Mouse (Mus musculus): ENCODE data around the gene Grb10. TPM values are rescaled to one million over a fixed set of nuclear protein-coding genes. Genes with fewer than 3 reads are reported as not detected.

Gene Grb10
- polyA plus RNA-seq, 1 experiment = 5.8 TPM

- DNase-seq = no peak
- H3K36me3 ChIP-seq (ENCODE audit: control insufficient read depth, insufficient read depth, low read length) = no peaks in the 10 kb centered on the region
- no peak overlapping the region for H3K27ac ChIP-seq (ENCODE audit: control insufficient read depth, insufficient read depth, low read length)
- no peaks in the 10 kb centered on the region for H3K27me3 ChIP-seq (ENCODE audit: control insufficient read depth, insufficient read depth, low read length)
- TF ChIP-seq POLR2A (IDR thresholded peaks at IDR 0.05; ENCODE audit: control insufficient read depth, extremely low read depth, insufficient read depth, low read length, poor library complexity) = no peak
- no peak for TF ChIP-seq CTCF (IDR thresholded peaks at IDR 0.05; ENCODE audit: borderline replicate concordance, control insufficient read depth, extremely low read depth, insufficient read depth, low read length, poor library complexity)
- H3K4me1 ChIP-seq (replicated peaks; ENCODE audit: control insufficient read depth, insufficient read depth, low read length) = no peaks in the 10 kb centered on the region
- 94% methylated on average over 5 of the region's 5 CpGs for WGBS
- H3K4me3 ChIP-seq (ENCODE audit: control insufficient read depth, insufficient read depth, low read length) = no peak overlapping the region
Measured at GRCm38 (mm10) chr11:11957211-11958060, 81.0 kb downstream of the Grb10 start.

- no peaks in the 10 kb centered on the region for H3K36me3 ChIP-seq (ENCODE audit: control insufficient read depth, insufficient read depth, low read length)
- H3K27ac ChIP-seq (ENCODE audit: control insufficient read depth, insufficient read depth, low read length) = no peak overlapping the region
- no peak for TF ChIP-seq CTCF (IDR thresholded peaks at IDR 0.05; ENCODE audit: borderline replicate concordance, control insufficient read depth, extremely low read depth, insufficient read depth, low read length, poor library complexity)
- no peak for TF ChIP-seq POLR2A (IDR thresholded peaks at IDR 0.05; ENCODE audit: control insufficient read depth, extremely low read depth, insufficient read depth, low read length, poor library complexity)
- no peak for DNase-seq
- H3K27me3 ChIP-seq (ENCODE audit: control insufficient read depth, insufficient read depth, low read length) = no peaks in the 10 kb centered on the region
- no peak overlapping the region for H3K4me3 ChIP-seq (ENCODE audit: control insufficient read depth, insufficient read depth, low read length)
- no peaks in the 10 kb centered on the region for H3K4me1 ChIP-seq (replicated peaks; ENCODE audit: control insufficient read depth, insufficient read depth, low read length)
Measured at GRCm38 (mm10) chr11:11955783-11956182, 82.7 kb downstream of the Grb10 start.

- Histone ChIP-seq H3K27me3 (ENCODE audit: control insufficient read depth, insufficient read depth, low read length) (no peaks in the 10 kb centered on the region), H3K36me3 (ENCODE audit: control insufficient read depth, insufficient read depth, low read length) (no peaks in the 10 kb centered on the region), H3K4me1 (replicated peaks; ENCODE audit: control insufficient read depth, insufficient read depth, low read length) (no peaks in the 10 kb centered on the region), H3K27ac (ENCODE audit: control insufficient read depth, insufficient read depth, low read length) (no peak overlapping the region), H3K4me3 (ENCODE audit: control insufficient read depth, insufficient read depth, low read length) (no peak overlapping the region)
- TF ChIP-seq CTCF (IDR thresholded peaks at IDR 0.05; ENCODE audit: borderline replicate concordance, control insufficient read depth, extremely low read depth, insufficient read depth, low read length, poor library complexity) = no peak
- TF ChIP-seq POLR2A (IDR thresholded peaks at IDR 0.05; ENCODE audit: control insufficient read depth, extremely low read depth, insufficient read depth, low read length, poor library complexity) = no peak
- WGBS = 96% methylated on average over 6 of the region's 6 CpGs
- DNase-seq = no peak
Measured at GRCm38 (mm10) chr11:11954606-11955005, 83.9 kb downstream of the Grb10 start.

- Histone ChIP-seq H3K27ac (ENCODE audit: control insufficient read depth, insufficient read depth, low read length) (no peak overlapping the region), H3K4me1 (replicated peaks; ENCODE audit: control insufficient read depth, insufficient read depth, low read length) (no peaks in the 10 kb centered on the region), H3K36me3 (ENCODE audit: control insufficient read depth, insufficient read depth, low read length) (no peaks in the 10 kb centered on the region), H3K4me3 (ENCODE audit: control insufficient read depth, insufficient read depth, low read length) (no peak overlapping the region), H3K27me3 (ENCODE audit: control insufficient read depth, insufficient read depth, low read length) (no peaks in the 10 kb centered on the region)
- 94% methylated on average over 4 of the region's 4 CpGs for WGBS
- TF ChIP-seq CTCF (IDR thresholded peaks at IDR 0.05; ENCODE audit: borderline replicate concordance, control insufficient read depth, extremely low read depth, insufficient read depth, low read length, poor library complexity) (no peak), POLR2A (IDR thresholded peaks at IDR 0.05; ENCODE audit: control insufficient read depth, extremely low read depth, insufficient read depth, low read length, poor library complexity) (no peak)
- DNase-seq = no peak
Measured at GRCm38 (mm10) chr11:11954115-11954438, 84.4 kb downstream of the Grb10 start.

GRCm38 (mm10) chr11:11953364-11954114 is 84.9 kb downstream of the Grb10 start:
- no peaks in the 10 kb centered on the region for H3K4me1 ChIP-seq (replicated peaks; ENCODE audit: control insufficient read depth, insufficient read depth, low read length)
- TF ChIP-seq CTCF (IDR thresholded peaks at IDR 0.05; ENCODE audit: borderline replicate concordance, control insufficient read depth, extremely low read depth, insufficient read depth, low read length, poor library complexity) = no peak
- TF ChIP-seq POLR2A (IDR thresholded peaks at IDR 0.05; ENCODE audit: control insufficient read depth, extremely low read depth, insufficient read depth, low read length, poor library complexity) = no peak
- no peak overlapping the region for H3K27ac ChIP-seq (ENCODE audit: control insufficient read depth, insufficient read depth, low read length)
- 63% methylated on average over 11 of the region's 11 CpGs for WGBS
- no peaks in the 10 kb centered on the region for H3K27me3 ChIP-seq (ENCODE audit: control insufficient read depth, insufficient read depth, low read length)
- no peak for DNase-seq
- H3K4me3 ChIP-seq (ENCODE audit: control insufficient read depth, insufficient read depth, low read length) = no peak overlapping the region
- H3K36me3 ChIP-seq (ENCODE audit: control insufficient read depth, insufficient read depth, low read length) = no peaks in the 10 kb centered on the region

GRCm38 (mm10) chr11:11952569-11952968 is 85.9 kb downstream of the Grb10 start:
- H3K4me3 ChIP-seq (ENCODE audit: control insufficient read depth, insufficient read depth, low read length) = no peak overlapping the region
- H3K27ac ChIP-seq (ENCODE audit: control insufficient read depth, insufficient read depth, low read length) = no peak overlapping the region
- TF ChIP-seq CTCF (IDR thresholded peaks at IDR 0.05; ENCODE audit: borderline replicate concordance, control insufficient read depth, extremely low read depth, insufficient read depth, low read length, poor library complexity) = no peak
- no peak for TF ChIP-seq POLR2A (IDR thresholded peaks at IDR 0.05; ENCODE audit: control insufficient read depth, extremely low read depth, insufficient read depth, low read length, poor library complexity)
- H3K36me3 ChIP-seq (ENCODE audit: control insufficient read depth, insufficient read depth, low read length) = no peaks in the 10 kb centered on the region
- no peak for DNase-seq
- WGBS = 96% methylated on average over 1 of the region's 1 CpGs
- H3K27me3 ChIP-seq (ENCODE audit: control insufficient read depth, insufficient read depth, low read length) = no peaks in the 10 kb centered on the region
- H3K4me1 ChIP-seq (replicated peaks; ENCODE audit: control insufficient read depth, insufficient read depth, low read length) = no peaks in the 10 kb centered on the region; the same call in 1 of the 2 replicates

All from thymus, adult 2 months (tissue).